Mouse (Mus musculus): ENCODE results near the gene Fam78b.

Fam78b gene

GRCm38 (mm10) chr1:167090466-167090865 is 89.2 kb downstream of the Fam78b start:
- DNase-seq (ENCODE audit: inconsistent age in 2 of 2, low spot score in 1 of 2) = no peak

- no peak for DNase-seq (ENCODE audit: inconsistent age in 2 of 2, low spot score in 1 of 2)
Measured at GRCm38 (mm10) chr1:167093551-167093950, 92.3 kb downstream of the Fam78b start.

GRCm38 (mm10) chr1:167094589-167095148 is 93.5 kb downstream of the Fam78b start:
- no peak for DNase-seq (ENCODE audit: inconsistent age in 2 of 2, low spot score in 1 of 2)

- DNase-seq (ENCODE audit: inconsistent age in 2 of 2, low spot score in 1 of 2) = no peak
Measured at GRCm38 (mm10) chr1:167098741-167099140, 97.5 kb downstream of the Fam78b start.

- no peak for DNase-seq (ENCODE audit: inconsistent age in 2 of 2, low spot score in 1 of 2)
Measured at GRCm38 (mm10) chr1:167102046-167102445, 100.8 kb downstream of the Fam78b start.

- no peak for DNase-seq (ENCODE audit: inconsistent age in 2 of 2, low spot score in 1 of 2)
Measured at GRCm38 (mm10) chr1:167102566-167102965, 101.3 kb downstream of the Fam78b start.

- peak in 1 of 2 experiments; percentile 30 for DNase-seq (ENCODE audit: inconsistent age in 2 of 2, low spot score in 1 of 2)
Measured at GRCm38 (mm10) chr1:167104956-167105626, 103.9 kb downstream of the Fam78b start.

- peak in 1 of 2 experiments; percentile 53 for DNase-seq (ENCODE audit: inconsistent age in 2 of 2, low spot score in 1 of 2)
Measured at GRCm38 (mm10) chr1:167105916-167106315, 104.7 kb downstream of the Fam78b start.

- DNase-seq (ENCODE audit: inconsistent age in 2 of 2, low spot score in 1 of 2) = no peak
Measured at GRCm38 (mm10) chr1:167108973-167109509, 107.8 kb downstream of the Fam78b start.

- DNase-seq (ENCODE audit: inconsistent age in 2 of 2, low spot score in 1 of 2) = no peak
Measured at GRCm38 (mm10) chr1:167114363-167115050, 113.3 kb downstream of the Fam78b start.

- no peak for DNase-seq (ENCODE audit: inconsistent age in 2 of 2, low spot score in 1 of 2)
Measured at GRCm38 (mm10) chr1:167115121-167115520, 113.9 kb downstream of the Fam78b start.

- DNase-seq (ENCODE audit: inconsistent age in 2 of 2, low spot score in 1 of 2) = no peak
Measured at GRCm38 (mm10) chr1:167116733-167117132, 115.5 kb downstream of the Fam78b start.

- no peak for DNase-seq (ENCODE audit: inconsistent age in 2 of 2, low spot score in 1 of 2)
Measured at GRCm38 (mm10) chr1:167118971-167119370, 117.8 kb downstream of the Fam78b start.

GRCm38 (mm10) chr1:167119439-167119838 is 118.2 kb downstream of the Fam78b start:
- DNase-seq (ENCODE audit: inconsistent age in 2 of 2, low spot score in 1 of 2) = no peak

- DNase-seq (ENCODE audit: inconsistent age in 2 of 2, low spot score in 1 of 2) = peak; percentile 70 to 84
Measured at GRCm38 (mm10) chr1:167122436-167122835, 121.2 kb downstream of the Fam78b start.

GRCm38 (mm10) chr1:167123551-167123950 is 122.3 kb downstream of the Fam78b start:
- DNase-seq (ENCODE audit: inconsistent age in 2 of 2, low spot score in 1 of 2) = peak in 1 of 2 experiments; percentile 29

- no peak for DNase-seq (ENCODE audit: inconsistent age in 2 of 2, low spot score in 1 of 2)
Measured at GRCm38 (mm10) chr1:167125870-167126269, 124.7 kb downstream of the Fam78b start.

GRCm38 (mm10) chr1:167126292-167126691 is 125.1 kb downstream of the Fam78b start:
- no peak for DNase-seq (ENCODE audit: inconsistent age in 2 of 2, low spot score in 1 of 2)

GRCm38 (mm10) chr1:167135748-167136147 is 134.5 kb downstream of the Fam78b start:
- no peak for DNase-seq (ENCODE audit: inconsistent age in 2 of 2, low spot score in 1 of 2)

Data from adrenal gland, adult (tissue).